Mouse (Mus musculus) left cerebral cortex, postnatal 14 days (tissue): ENCODE data around the gene Dapl1. TPM values are rescaled to one million over a fixed set of nuclear protein-coding genes. Genes with fewer than 3 reads are reported as not detected.

ENCODE experiments used
- DNase-seq, 2 experiments: peaks; one replicate each; pipeline ENCODE4 v3.0.0; 2021 to 2022; ENCODE audit warnings: low spot score in 2 of 2, mixed read lengths in 1 of 2
- intact Hi-C: fragments of 180-260 bp; cut with DNase I; formaldehyde crosslinking; loops from one replicate; pipeline ENCODE4 v1.15.1; 2025
- long read RNA-seq, 2 experiments: library from polyadenylated mRNA; stranded (forward); transcript quantifications; one replicate each; pipeline ENCODE4 v2.0.0; 2021
- total RNA-seq, 2 experiments: library from RNA; stranded (reverse); gene quantifications; 2 replicates each; pipeline ENCODE4 v1.2.3; 2021

The Dapl1 gene
- total RNA-seq, result 1 to 10 TPM in 1 of 2 experiments, under 1 TPM in 1; 0.87 to 1.8 TPM
- long read RNA-seq, experiment 1, partial matches to known transcripts, result 0 of 2 reads
- long read RNA-seq, experiment 1, other reads (novel, unspliced or antisense), result 0 of 2 reads
- long read RNA-seq, experiment 2, partial matches to known transcripts, result 0 of 1 reads
- long read RNA-seq, experiment 2, other reads (novel, unspliced or antisense), result 0 of 1 reads

GRCm38 (mm10) chr2:59484438-59484837 lies at the start of gene Dapl1:
Dapl1 (plus strand) TSS chr2:59484653.
- DNase-seq, result no peak
- intact Hi-C loops, result no loop called here

- intact Hi-C loops, result loop anchor here (5.0 to 10.0 kb wide), 3 partner anchors 273 to 753 kb away; partner anchors contain the start of genes Ccdc148 and Pkp4
- DNase-seq, result no peak
These were observed 49.6 kb upstream of the Dapl1 start for GRCm38 (mm10) chr2:59434820-59435219.

GRCm38 (mm10) chr2:59437684-59438393 lies 46.6 kb upstream of the Dapl1 start:
- intact Hi-C loops, result loop anchor here (1.0 to 10.0 kb wide), 5 partner anchors 276 to 756 kb away; partner anchors contain the start of genes Ccdc148 and Pkp4
- peak; percentile 78 to 87 for DNase-seq

- DNase-seq, result peak; percentile 76 to 79
- intact Hi-C loops, result loop anchor here (1.0 to 10.0 kb wide), 5 partner anchors 276 to 756 kb away; partner anchors contain the start of genes Ccdc148 and Pkp4
These were observed 45.9 kb upstream of the Dapl1 start for GRCm38 (mm10) chr2:59438479-59438935.

GRCm38 (mm10) chr2:59439824-59440223 lies 44.6 kb upstream of the Dapl1 start:
- no peak for DNase-seq
- intact Hi-C loops, result loop anchor here (2.0 to 10.0 kb wide), 4 partner anchors 278 to 758 kb away; partner anchors contain the start of genes Ccdc148 and Pkp4

GRCm38 (mm10) chr2:59440481-59440880 lies 44.0 kb upstream of the Dapl1 start:
- peak; percentile 25 to 58 for DNase-seq
- intact Hi-C loops, result no loop called here

- no peak for DNase-seq
These were observed 42.8 kb upstream of the Dapl1 start for GRCm38 (mm10) chr2:59441681-59442080.

GRCm38 (mm10) chr2:59446671-59447070 lies 37.8 kb upstream of the Dapl1 start:
- intact Hi-C loops, result no loop called here

More at GRCm38 (mm10) chr2:59441681-59442080, 42.8 kb upstream of the Dapl1 start:
- intact Hi-C loops, result no loop called here

GRCm38 (mm10) chr2:59447712-59448111 lies 36.7 kb upstream of the Dapl1 start:
- no peak for DNase-seq
- intact Hi-C loops, result no loop called here

More at GRCm38 (mm10) chr2:59446671-59447070, 37.8 kb upstream of the Dapl1 start:
- DNase-seq, result no peak

GRCm38 (mm10) chr2:59448516-59448915 lies 35.9 kb upstream of the Dapl1 start:
- no peak for DNase-seq
- intact Hi-C loops, result no loop called here

GRCm38 (mm10) chr2:59448921-59449320 lies 35.5 kb upstream of the Dapl1 start:
- intact Hi-C loops, result no loop called here
- DNase-seq, result no peak

- intact Hi-C loops, result no loop called here
These were observed 32.8 kb upstream of the Dapl1 start for GRCm38 (mm10) chr2:59451675-59452074.

GRCm38 (mm10) chr2:59452102-59452501 lies 32.4 kb upstream of the Dapl1 start:
- DNase-seq, result no peak
- intact Hi-C loops, result no loop called here

More at GRCm38 (mm10) chr2:59451675-59452074, 32.8 kb upstream of the Dapl1 start:
- DNase-seq, result no peak

GRCm38 (mm10) chr2:59462086-59462485 lies 22.4 kb upstream of the Dapl1 start:
- intact Hi-C loops, result no loop called here
- no peak for DNase-seq

GRCm38 (mm10) chr2:59463428-59464182 lies 20.8 kb upstream of the Dapl1 start:
- no peak for DNase-seq
- intact Hi-C loops, result no loop called here

GRCm38 (mm10) chr2:59465671-59466070 lies 18.8 kb upstream of the Dapl1 start:
- intact Hi-C loops, result no loop called here
- no peak for DNase-seq

- DNase-seq, result no peak
- intact Hi-C loops, result no loop called here
These were observed 18.1 kb upstream of the Dapl1 start for GRCm38 (mm10) chr2:59466358-59466757.

- no peak for DNase-seq
- intact Hi-C loops, result no loop called here
These were observed 17.4 kb upstream of the Dapl1 start for GRCm38 (mm10) chr2:59467085-59467484.

- no peak for DNase-seq
- intact Hi-C loops, result no loop called here
These were observed 16.5 kb upstream of the Dapl1 start for GRCm38 (mm10) chr2:59467976-59468375.
